Mouse (Mus musculus) lung, embryonic 16.5 days (tissue): ENCODE measurements around the gene Dpep2nb. TPM values are rescaled to one million over a fixed set of nuclear protein-coding genes. Genes with fewer than 3 reads are reported as not detected.
"Not testable (repeated sequence)": the region's sequence is repeated elsewhere in the genome, so short reads cannot be mapped to it uniquely, and the experiment has no call there.

ENCODE experiments used
- ATAC-seq: fragments of 200-750 bp; cut with Nextera tagmentation; 2 replicates; pipeline ENCODE4 v1.8.0; 2017; ENCODE audit warnings: low read depth, mild to moderate bottlenecking, moderate library complexity
- H3K27ac ChIP-seq: fragments of 300-500 bp; sonication (generic); 2 replicates; pipeline ENCODE4 v1.5.1; 2014; ENCODE audit warnings: mild to moderate bottlenecking, control low read depth, low read length
- H3K27me3 ChIP-seq: fragments of 300-500 bp; sonication (generic); 2 replicates; pipeline ENCODE4 v1.6.1; 2014; ENCODE audit warnings: low read depth, low read length, mixed read lengths; ENCODE audit not compliant: control insufficient read depth, insufficient read depth
- H3K36me3 ChIP-seq: fragments of 300-500 bp; sonication (generic); 2 replicates; pipeline ENCODE4 v1.6.1; 2014; ENCODE audit warnings: low read length; ENCODE audit not compliant: control insufficient read depth, insufficient read depth
- H3K4me1 ChIP-seq: fragments of 300-500 bp; sonication (generic); replicated peaks from 2 replicates; pipeline ENCODE4 v1.6.1; 2014; ENCODE audit warnings: low read length, mixed read lengths; ENCODE audit not compliant: control insufficient read depth, insufficient read depth
- H3K4me2 ChIP-seq: fragments of 300-500 bp; sonication (generic); 2 replicates; pipeline ENCODE4 v1.6.1; 2014; ENCODE audit warnings: low read depth, low read length, control low read depth
- H3K4me3 ChIP-seq: fragments of 300-500 bp; sonication (generic); 2 replicates; pipeline ENCODE4 v1.5.1; 2014; ENCODE audit warnings: mild to moderate bottlenecking, low read length, control low read depth
- H3K9ac ChIP-seq: fragments of 300-500 bp; sonication (generic); 2 replicates; pipeline ENCODE4 v1.6.1; 2014; ENCODE audit warnings: low read length, control low read depth
- H3K9me3 ChIP-seq: fragments of 300-500 bp; sonication (generic); 2 replicates; pipeline ENCODE4 v1.6.1; 2016; ENCODE audit warnings: low read length; ENCODE audit not compliant: control insufficient read depth
- WGBS: fragments of 180-500 bp; shearing (Covaris S2); extraction: QIAGEN DNeasy Blood & Tissue Kit; methylation state at CpG from one replicate; pipeline ENCODE4 v1.1.7; 2014; 5-methylcytosine and 5-hydroxymethylcytosine counted together
- polyA plus RNA-seq: library from polyadenylated mRNA; unstranded; fragments of >200 nt; fragmentation: Nextera tagmentation; extraction: Ambion mirVana; gene quantifications from 2 replicates; pipeline ENCODE4 v1.2.1, GENCODE M21; 2015

The Dpep2nb gene
- polyA plus RNA-seq, 1 experiment from 2014 or later = not detected

DNA sequence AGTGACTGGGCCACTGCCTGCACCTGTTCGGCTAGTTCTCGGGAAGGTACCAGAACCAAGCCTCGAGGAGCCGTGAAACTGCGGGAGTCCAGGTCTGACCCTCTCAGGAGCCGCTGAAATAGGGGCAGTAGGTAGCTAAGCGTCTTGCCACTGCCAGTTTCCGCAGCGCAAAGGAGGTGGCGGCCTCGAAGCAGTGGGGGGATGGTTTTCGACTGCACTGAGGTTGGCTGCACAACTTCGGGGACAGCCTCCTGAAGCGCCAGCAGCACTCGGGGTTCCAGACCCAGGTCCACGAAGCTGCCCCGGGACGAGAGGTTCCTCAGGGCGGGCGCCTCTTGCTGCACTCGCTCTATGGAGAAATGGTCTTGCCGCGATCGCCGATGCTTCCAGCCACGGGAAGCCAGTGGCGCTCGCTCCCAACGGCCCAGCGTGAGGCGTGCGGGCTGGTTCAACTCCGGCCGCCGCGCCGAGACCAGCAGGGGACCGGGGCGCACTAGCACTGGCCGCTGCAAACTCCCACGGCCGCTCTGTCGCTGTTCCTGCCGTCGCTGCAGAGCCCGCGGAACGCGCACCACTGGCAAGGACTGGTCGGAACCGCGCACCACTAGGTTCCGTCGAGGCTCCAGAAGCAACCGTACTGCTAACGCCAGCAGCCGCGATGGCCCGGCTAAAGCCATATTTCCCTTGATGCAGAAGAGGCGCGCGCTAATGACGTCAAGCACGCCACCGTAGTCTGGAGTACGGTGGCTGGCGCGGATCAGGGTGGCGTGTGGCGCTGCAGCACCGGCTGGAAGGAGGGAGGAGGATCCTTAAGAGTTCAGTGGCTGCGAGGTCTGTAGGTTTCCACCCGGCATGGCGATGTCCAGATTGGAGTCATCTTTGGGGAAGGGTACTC is 5.2 kb upstream of the Dpep2nb start:
- Histone ChIP-seq H3K4me3 (peak overlapping the region; percentile 91), H3K9ac (peak overlapping the region; percentile 90), H3K36me3 (no peaks in the 10 kb centered on the region), H3K27ac (peak overlapping the region; percentile 43; the same call in 1 of the 2 replicates), H3K27me3 (no peaks in the 10 kb centered on the region), H3K4me2 (peak overlapping the region; percentile 97), H3K9me3 (no peaks in the 10 kb centered on the region), H3K4me1 (peaks cover 14% of the 10 kb centered on the region)
- under 1% methylated on average over 74 of the region's 74 CpGs for WGBS
- ATAC-seq = peak; percentile 96

DNA sequence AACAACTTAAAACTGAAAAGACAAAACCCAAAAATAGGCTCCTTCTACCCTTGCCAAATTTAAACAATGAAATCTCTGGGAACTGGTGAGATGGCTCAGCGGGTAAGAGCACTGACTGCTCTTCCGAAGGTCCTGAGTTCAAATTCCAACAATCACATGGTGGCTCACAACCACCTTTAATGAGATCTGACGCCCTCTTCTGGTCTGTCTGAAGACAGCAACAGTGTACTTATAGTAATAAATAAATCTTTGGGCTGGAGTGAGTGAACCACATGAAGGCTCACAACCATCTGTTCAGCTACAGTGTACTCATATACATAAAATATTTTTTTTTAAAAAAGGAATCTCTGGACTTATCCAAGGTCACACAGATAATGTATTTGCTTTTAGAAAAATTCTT is 2.1 kb upstream of the Dpep2nb start:
- H3K27ac ChIP-seq, H3K4me2 ChIP-seq, H3K9me3 ChIP-seq, H3K4me3 ChIP-seq, H3K27me3 ChIP-seq, ATAC-seq, H3K36me3 ChIP-seq, H3K9ac ChIP-seq: not testable (repeated sequence)
- 66% methylated on average over 3 of the region's 3 CpGs for WGBS
- H3K4me1 ChIP-seq = peaks cover 14% of the 10 kb centered on the region

DNA sequence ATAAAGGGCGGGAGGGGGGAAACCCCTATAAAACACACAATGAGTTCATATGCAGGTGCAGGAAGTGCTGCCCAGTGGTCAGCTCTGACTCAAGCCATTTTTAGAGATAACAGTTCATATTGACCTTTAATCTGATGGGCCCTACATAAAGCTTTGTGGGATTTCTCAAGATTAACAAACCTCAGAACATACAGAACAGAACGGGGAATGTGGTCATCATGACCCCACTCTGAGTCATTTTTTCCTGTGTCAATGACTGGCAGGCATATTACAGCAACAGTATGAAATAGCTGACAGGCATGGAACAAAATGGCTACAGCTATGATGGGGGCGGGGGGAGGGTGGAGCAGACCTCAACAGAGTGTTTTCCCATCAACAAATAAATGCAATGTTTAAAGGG is 1.4 kb upstream of the Dpep2nb start:
- Histone ChIP-seq H3K36me3 (no peaks in the 10 kb centered on the region), H3K4me1 (peaks cover 14% of the 10 kb centered on the region), H3K9me3 (no peaks in the 10 kb centered on the region), H3K27ac (no peak overlapping the region), H3K9ac (no peak overlapping the region), H3K4me2 (no peak overlapping the region), H3K4me3 (no peak overlapping the region), H3K27me3 (no peaks in the 10 kb centered on the region)
- ATAC-seq = no peak
- 75% methylated on average over 3 of the region's 3 CpGs for WGBS

DNA sequence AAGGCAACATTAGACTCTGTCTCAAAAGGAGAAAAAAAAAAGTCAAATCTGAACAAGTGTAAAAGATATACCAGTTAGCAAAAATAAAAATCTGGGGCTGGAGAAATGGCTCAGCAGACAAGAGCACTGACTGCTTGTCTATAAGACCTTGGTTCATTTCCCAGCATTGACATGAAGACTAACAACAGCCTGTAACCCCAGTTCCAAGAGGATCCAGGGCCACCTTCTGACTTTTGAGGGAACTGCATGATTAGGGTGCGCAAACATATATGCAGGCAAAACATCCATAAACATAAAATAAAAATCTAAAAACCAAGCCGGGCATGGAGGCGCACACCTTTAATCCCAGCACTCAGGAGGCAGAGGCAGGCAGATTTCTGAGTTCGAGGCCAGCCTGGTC is 638 bp upstream of the Dpep2nb start:
- Histone ChIP-seq H3K27me3 (no peaks in the 10 kb centered on the region), H3K4me2 (no peak overlapping the region), H3K4me1 (peaks cover 10% of the 10 kb centered on the region), H3K9ac (no peak overlapping the region), H3K27ac (no peak overlapping the region), H3K36me3 (no peaks in the 10 kb centered on the region), H3K9me3 (no peaks in the 10 kb centered on the region), H3K4me3 (no peak overlapping the region)
- 80% methylated on average over 4 of the region's 4 CpGs for WGBS
- no peak for ATAC-seq

DNA sequence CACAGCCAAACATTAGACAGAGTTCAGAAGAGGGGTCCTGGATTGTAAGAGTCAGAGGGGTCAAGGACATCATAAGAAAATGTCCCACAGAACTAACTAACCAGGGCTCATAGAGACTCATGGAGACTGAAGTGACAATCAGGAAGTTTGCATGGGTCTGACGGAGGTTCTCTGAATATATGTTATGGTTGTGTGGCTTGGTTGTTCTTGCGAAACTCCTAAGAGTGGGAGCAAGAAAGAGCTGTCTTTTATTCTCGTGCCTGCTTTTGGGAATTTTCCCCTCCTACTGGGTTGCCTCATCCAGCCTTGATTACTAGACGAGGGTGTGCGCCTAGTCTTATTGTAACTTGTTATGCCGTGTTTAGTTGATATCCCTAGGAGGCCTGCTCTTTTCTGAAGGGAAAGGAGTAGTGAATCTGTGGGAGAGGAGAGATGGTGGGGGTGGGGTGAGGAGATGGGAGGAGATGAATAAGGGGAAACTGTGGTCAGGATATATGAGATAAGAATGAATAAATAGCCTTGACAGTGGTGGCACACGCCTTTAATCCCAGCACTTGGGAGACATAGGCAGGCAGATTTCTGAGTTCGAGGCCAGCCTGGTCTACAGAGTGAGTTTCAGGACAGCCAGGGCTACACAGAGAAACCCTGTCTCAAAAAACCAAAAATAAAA is 1.1 kb downstream of the Dpep2nb start:
- Histone ChIP-seq H3K4me2 (no peak overlapping the region), H3K9ac (no peak overlapping the region), H3K27ac (no peak overlapping the region), H3K4me1 (peaks cover 2% of the 10 kb centered on the region; the same call in 1 of the 2 replicates), H3K36me3 (no peaks in the 10 kb centered on the region), H3K4me3 (no peak overlapping the region), H3K9me3 (no peaks in the 10 kb centered on the region), H3K27me3 (no peaks in the 10 kb centered on the region)
- WGBS = 76% methylated on average over 8 of the region's 8 CpGs
- ATAC-seq = no peak

DNA sequence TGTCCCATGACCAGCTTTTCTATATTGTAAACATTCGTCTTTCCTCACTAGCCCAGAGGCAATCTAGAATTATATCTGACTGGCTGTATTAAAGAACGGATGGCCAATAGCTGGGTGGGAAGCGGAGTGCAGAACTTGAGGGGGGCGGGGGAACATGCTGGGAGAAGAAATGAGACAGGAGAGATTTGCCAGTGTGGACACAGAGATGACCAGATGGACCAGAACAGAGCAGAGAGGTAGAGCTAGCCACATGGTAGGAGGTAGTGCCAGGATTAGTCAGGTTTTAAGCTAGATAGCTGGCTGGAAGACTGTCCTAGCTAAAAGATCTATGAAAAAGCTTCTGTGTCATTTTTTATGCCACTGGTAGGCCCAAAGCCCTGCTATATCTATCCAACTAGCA is 3.9 kb downstream of the Dpep2nb start:
- H3K4me3 ChIP-seq = no peak overlapping the region
- no peaks in the 10 kb centered on the region for H3K27me3 ChIP-seq
- H3K36me3 ChIP-seq = no peaks in the 10 kb centered on the region
- WGBS = 73% methylated on average over 4 of the region's 4 CpGs
- H3K9me3 ChIP-seq = no peaks in the 10 kb centered on the region
- no peak overlapping the region for H3K4me2 ChIP-seq
- ATAC-seq = no peak
- H3K27ac ChIP-seq = no peak overlapping the region
- H3K4me1 ChIP-seq = no peaks in the 10 kb centered on the region
- H3K9ac ChIP-seq = no peak overlapping the region

DNA sequence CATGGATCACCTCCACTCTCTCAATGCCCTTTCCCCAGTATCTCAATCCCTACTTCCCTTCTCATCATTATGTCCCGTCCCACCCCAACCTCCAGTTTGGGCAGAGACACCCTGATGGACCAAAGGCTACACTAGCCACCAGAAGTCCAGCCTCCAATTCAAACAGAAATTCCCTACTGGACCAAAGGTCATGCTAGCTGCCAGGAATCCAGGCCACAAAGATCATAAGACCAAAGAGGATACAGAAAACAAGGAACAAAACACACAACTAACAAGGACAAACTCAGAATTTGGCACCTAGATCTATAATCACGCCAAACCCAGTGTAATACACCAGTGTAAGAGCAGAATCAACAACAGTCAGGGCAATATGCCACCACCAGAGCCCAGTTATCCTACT is 6.8 kb downstream of the Dpep2nb start:
- Histone ChIP-seq H3K9ac (no peak overlapping the region), H3K36me3 (no peaks in the 10 kb centered on the region), H3K4me2 (no peak overlapping the region), H3K27ac (no peak overlapping the region), H3K9me3 (no peaks in the 10 kb centered on the region), H3K4me1 (no peaks in the 10 kb centered on the region), H3K4me3 (no peak overlapping the region), H3K27me3 (no peaks in the 10 kb centered on the region)
- 80% methylated on average over 2 of the region's 2 CpGs for WGBS
- no peak for ATAC-seq

DNA sequence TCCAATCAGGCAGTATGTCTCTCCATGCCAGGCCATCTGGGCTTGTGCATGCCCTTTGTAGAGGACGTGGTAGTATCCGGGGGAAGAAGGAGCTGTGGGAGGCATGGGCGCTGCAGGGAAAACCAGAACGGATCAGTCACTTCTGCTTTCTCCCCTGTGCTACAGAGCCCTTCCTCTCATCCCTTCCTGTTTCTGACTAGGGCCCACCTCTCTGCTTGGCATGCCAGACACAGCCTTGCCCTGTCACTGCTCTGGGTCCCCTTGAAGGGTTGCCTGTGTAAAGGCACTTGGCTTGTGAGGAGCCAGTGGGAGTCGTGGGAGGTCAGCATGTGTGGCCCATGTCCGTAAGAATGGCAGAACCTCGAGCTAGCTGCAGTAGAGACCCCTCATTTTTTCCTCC is 9.4 kb downstream of the Dpep2nb start:
- Histone ChIP-seq H3K9ac (no peak overlapping the region), H3K4me1 (0 out of 2 replicates have a peak, but pooled peaks cover 3% of the 10 kb centered on the region), H3K27ac (no peak overlapping the region), H3K36me3 (no peaks in the 10 kb centered on the region), H3K27me3 (no peaks in the 10 kb centered on the region), H3K4me2 (no peak overlapping the region), H3K9me3 (no peaks in the 10 kb centered on the region), H3K4me3 (no peak overlapping the region)
- no peak for ATAC-seq
- 65% methylated on average over 7 of the region's 7 CpGs for whole genome bisulfite sequencing

DNA sequence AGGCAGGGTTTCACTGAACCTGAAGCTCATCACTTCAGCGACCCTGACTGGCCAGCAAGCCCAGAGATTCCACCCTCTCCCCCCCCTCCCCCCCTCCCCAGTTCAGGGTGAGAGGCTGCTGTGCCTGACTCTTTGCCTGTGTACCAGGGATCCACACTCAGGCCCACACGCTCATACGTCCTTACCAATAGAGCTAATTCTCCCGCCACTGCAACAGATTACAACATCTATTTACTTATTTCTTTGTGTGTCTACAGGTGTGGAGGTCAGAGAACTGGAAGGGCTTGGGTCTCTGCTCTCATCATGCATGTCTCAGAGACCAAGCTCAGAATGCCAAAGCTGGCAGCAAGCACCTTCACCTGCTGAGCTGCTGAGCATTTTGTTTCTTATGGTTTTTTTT is 12.5 kb downstream of the Dpep2nb start:
- H3K4me2 ChIP-seq = no peak overlapping the region
- no peak for ATAC-seq
- 44% methylated on average over 4 of the region's 4 CpGs for WGBS

More for the DNA sequence above, 12.5 kb downstream of the Dpep2nb start:
- Histone ChIP-seq H3K27ac (no peak overlapping the region), H3K36me3 (no peaks in the 10 kb centered on the region), H3K4me3 (no peak overlapping the region), H3K9ac (no peak overlapping the region), H3K27me3 (no peaks in the 10 kb centered on the region), H3K4me1 (0 out of 2 replicates have a peak, but pooled peaks cover 6% of the 10 kb centered on the region), H3K9me3 (no peaks in the 10 kb centered on the region)
